Mouse (Mus musculus): ENCODE data around the gene Akap6. TPM values are rescaled to one million over a fixed set of nuclear protein-coding genes. Genes with fewer than 3 reads are reported as not detected.
A peak's percentile ranks its signal among the peaks of the same experiment; 100 is the strongest.

Gene Akap6
- polyA plus RNA-seq, 2 experiments: under 0.01 to 0.01 TPM

GRCm38 (mm10) chr12:52692290-52692974 lies 6.8 kb upstream of the Akap6 start:
- H3K4me2 ChIP-seq (ENCODE audit: low read depth): peak overlapping the region; percentile 34
- H3K9ac ChIP-seq (replicated peaks): peak overlapping the region; percentile 24; the same call in 1 of the 2 replicates
- no peaks in the 10 kb centered on the region for H3K36me3 ChIP-seq (replicated peaks; ENCODE audit: control insufficient read depth, insufficient read depth, low read depth)
- no peaks in the 10 kb centered on the region for H3K27me3 ChIP-seq (ENCODE audit: control insufficient read depth, insufficient read depth, low read length)
- 10% methylated on average over 10 of the region's 10 CpGs for WGBS (ENCODE audit: insufficient replicate concordance)
- H3K4me1 ChIP-seq (replicated peaks; ENCODE audit: control insufficient read depth in 2 of 2, insufficient read depth in 2 of 2, low read length in 1 of 2): peaks cover 0 to 12% of the 10 kb centered on the region in 2 experiments; a peak in 2 of 4 replicates
- peak; percentile 95 for ATAC-seq (ENCODE audit: insufficient read depth)
- 0 out of 2 replicates have a peak, but pooled peaks have one; percentile 10 for TF ChIP-seq CTCF (IDR thresholded peaks at IDR 0.05; ENCODE audit: low read depth)
- TF ChIP-seq EP300 (IDR thresholded peaks at IDR 0.05; ENCODE audit: low read depth): peak; percentile 72
- H3K4me3 ChIP-seq (ENCODE audit: insufficient read depth in 1 of 2, low read depth in 2 of 2, low read length in 2 of 2): no peak overlapping the region
- peak; percentile 36 to 51 (median 47) for DNase-seq (ENCODE audit: low read depth in 3 of 3, low spot score in 3 of 3)
- no peaks in the 10 kb centered on the region for H3K9me3 ChIP-seq (ENCODE audit: control insufficient read depth, low read length)
- H3K27ac ChIP-seq: no peak overlapping the region; the same call in 1 of the 2 replicates

GRCm38 (mm10) chr12:52697407-52698109 lies 1.6 kb upstream of the Akap6 start:
- ATAC-seq (ENCODE audit: insufficient read depth) (no peak), DNase-seq (ENCODE audit: low read depth in 3 of 3, low spot score in 3 of 3) (no peak)
- H3K27ac ChIP-seq: no peak overlapping the region
- no peaks in the 10 kb centered on the region for H3K27me3 ChIP-seq (ENCODE audit: control insufficient read depth, insufficient read depth, low read length)
- H3K36me3 ChIP-seq (replicated peaks; ENCODE audit: control insufficient read depth, insufficient read depth, low read depth): no peaks in the 10 kb centered on the region
- peaks cover 0 to 13% of the 10 kb centered on the region in 2 experiments; a peak in 2 of 4 replicates for H3K4me1 ChIP-seq (replicated peaks; ENCODE audit: control insufficient read depth in 2 of 2, insufficient read depth in 2 of 2, low read length in 1 of 2)
- H3K9me3 ChIP-seq (ENCODE audit: control insufficient read depth, low read length): no peaks in the 10 kb centered on the region
- no peak overlapping the region for H3K4me2 ChIP-seq (ENCODE audit: low read depth)
- no peak for TF ChIP-seq CTCF (IDR thresholded peaks at IDR 0.05; ENCODE audit: low read depth)
- TF ChIP-seq EP300 (IDR thresholded peaks at IDR 0.05; ENCODE audit: low read depth): no peak
- H3K9ac ChIP-seq (replicated peaks): no peak overlapping the region
- H3K4me3 ChIP-seq (ENCODE audit: insufficient read depth in 1 of 2, low read depth in 2 of 2, low read length in 2 of 2): no peak overlapping the region
- WGBS (ENCODE audit: insufficient replicate concordance): 16% methylated on average over 3 of the region's 3 CpGs

GRCm38 (mm10) chr12:52698276-52698930 lies 780 bp upstream of the Akap6 start:
- no peak overlapping the region for H3K4me3 ChIP-seq (ENCODE audit: insufficient read depth in 1 of 2, low read depth in 2 of 2, low read length in 2 of 2)
- no peak overlapping the region for H3K9ac ChIP-seq (replicated peaks)
- H3K4me2 ChIP-seq (ENCODE audit: low read depth): no peak overlapping the region
- H3K27me3 ChIP-seq (ENCODE audit: control insufficient read depth, insufficient read depth, low read length): no peaks in the 10 kb centered on the region
- H3K36me3 ChIP-seq (replicated peaks; ENCODE audit: control insufficient read depth, insufficient read depth, low read depth): no peaks in the 10 kb centered on the region
- TF ChIP-seq CTCF (IDR thresholded peaks at IDR 0.05; ENCODE audit: low read depth) (no peak), EP300 (IDR thresholded peaks at IDR 0.05; ENCODE audit: low read depth) (no peak)
- H3K9me3 ChIP-seq (ENCODE audit: control insufficient read depth, low read length): no peaks in the 10 kb centered on the region
- WGBS (ENCODE audit: insufficient replicate concordance): 68% methylated on average over 5 of the region's 5 CpGs
- H3K27ac ChIP-seq: no peak overlapping the region
- peaks cover 0 to 11% of the 10 kb centered on the region in 2 experiments; a peak in 1 of 4 replicates for H3K4me1 ChIP-seq (replicated peaks; ENCODE audit: control insufficient read depth in 2 of 2, insufficient read depth in 2 of 2, low read length in 1 of 2)
- DNase-seq (ENCODE audit: low read depth in 3 of 3, low spot score in 3 of 3) (no peak), ATAC-seq (ENCODE audit: insufficient read depth) (no peak)

- H3K27me3 ChIP-seq (ENCODE audit: control insufficient read depth, insufficient read depth, low read length): no peaks in the 10 kb centered on the region
- no peak for TF ChIP-seq CTCF (IDR thresholded peaks at IDR 0.05; ENCODE audit: low read depth)
- no peak for TF ChIP-seq EP300 (IDR thresholded peaks at IDR 0.05; ENCODE audit: low read depth)
- no peaks in the 10 kb centered on the region for H3K9me3 ChIP-seq (ENCODE audit: control insufficient read depth, low read length)
- no peak overlapping the region for H3K9ac ChIP-seq (replicated peaks)
- H3K27ac ChIP-seq: no peak overlapping the region
- H3K4me2 ChIP-seq (ENCODE audit: low read depth): no peak overlapping the region
- DNase-seq (ENCODE audit: low read depth in 3 of 3, low spot score in 3 of 3): no peak
- peaks cover 0 to 11% of the 10 kb centered on the region in 2 experiments; a peak in 1 of 4 replicates for H3K4me1 ChIP-seq (replicated peaks; ENCODE audit: control insufficient read depth in 2 of 2, insufficient read depth in 2 of 2, low read length in 1 of 2)
- no peak overlapping the region for H3K4me3 ChIP-seq (ENCODE audit: insufficient read depth in 1 of 2, low read depth in 2 of 2, low read length in 2 of 2)
- H3K36me3 ChIP-seq (replicated peaks; ENCODE audit: control insufficient read depth, insufficient read depth, low read depth): no peaks in the 10 kb centered on the region
- ATAC-seq (ENCODE audit: insufficient read depth): no peak
- WGBS (ENCODE audit: insufficient replicate concordance): 69% methylated on average over 15 of the region's 15 CpGs
Measured at GRCm38 (mm10) chr12:52699961-52700696, 946 bp downstream of the Akap6 start.
